Mouse (Mus musculus): ENCODE results near the gene Ocm. TPM values are rescaled to one million over a fixed set of nuclear protein-coding genes. Genes with fewer than 3 reads are reported as not detected.

Ocm gene
- polyA plus RNA-seq, 1 experiment from 2014 or later, result not detected

GRCm38 (mm10) chr5:143976232-143976631 lies 50.2 kb downstream of the Ocm start:
- Histone ChIP-seq H3K9ac (replicated peaks) (no peak overlapping the region), H3K4me3 (replicated peaks) (no peak overlapping the region), H3K36me3 (no peaks in the 10 kb centered on the region), H3K9me3 (replicated peaks) (no peaks in the 10 kb centered on the region), H3K4me2 (no peak overlapping the region), H3K27me3 (replicated peaks) (no peaks in the 10 kb centered on the region), H3K4me1 (peaks cover 4% of the 10 kb centered on the region; the same call in 1 of the 2 replicates), H3K27ac (replicated peaks) (no peak overlapping the region)
- 89% methylated on average over 11 of the region's 11 CpGs for WGBS
- no peak for ATAC-seq (ENCODE audit: low FRiP score)

DNA sequence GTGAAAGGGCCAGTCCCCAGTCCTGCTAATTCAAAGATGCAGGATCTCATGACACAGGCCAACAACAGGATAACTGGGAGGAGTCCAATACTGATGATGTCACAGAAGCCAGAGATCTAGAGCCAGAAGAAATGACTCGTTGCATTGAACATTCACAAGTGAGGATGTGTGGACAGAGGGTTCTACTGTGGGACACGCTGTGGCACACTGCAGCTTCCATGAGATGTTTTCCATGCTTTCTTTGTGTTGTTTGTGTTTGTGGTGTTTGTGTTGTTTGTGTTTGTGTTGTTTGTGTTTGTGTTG lies 50.9 kb downstream of the Ocm start:
- 85% methylated on average over 2 of the region's 2 CpGs for WGBS

GRCm38 (mm10) chr5:143974931-143975630 lies 51.4 kb downstream of the Ocm start:
- H3K9me3 ChIP-seq (replicated peaks), result no peaks in the 10 kb centered on the region
- no peak overlapping the region for H3K27ac ChIP-seq (replicated peaks)
- 50% methylated on average over 4 of the region's 4 CpGs for WGBS
- no peak overlapping the region for H3K4me2 ChIP-seq
- ATAC-seq (ENCODE audit: low FRiP score), result no peak
- H3K27me3 ChIP-seq (replicated peaks), result no peaks in the 10 kb centered on the region
- no peak overlapping the region for H3K4me3 ChIP-seq (replicated peaks)
- no peak overlapping the region for H3K9ac ChIP-seq (replicated peaks)
- H3K4me1 ChIP-seq, result no peaks in the 10 kb centered on the region
- H3K36me3 ChIP-seq, result no peaks in the 10 kb centered on the region

More for the DNA sequence above, 50.9 kb downstream of the Ocm start:
- H3K4me1 ChIP-seq, result no peaks in the 10 kb centered on the region
- ATAC-seq (ENCODE audit: low FRiP score), result no peak
- H3K4me3 ChIP-seq (replicated peaks), result no peak overlapping the region
- no peaks in the 10 kb centered on the region for H3K9me3 ChIP-seq (replicated peaks)
- H3K9ac ChIP-seq (replicated peaks), result no peak overlapping the region
- no peak overlapping the region for H3K27ac ChIP-seq (replicated peaks)
- no peaks in the 10 kb centered on the region for H3K36me3 ChIP-seq
- H3K27me3 ChIP-seq (replicated peaks), result no peaks in the 10 kb centered on the region
- no peak overlapping the region for H3K4me2 ChIP-seq

GRCm38 (mm10) chr5:143972628-143973027 lies 53.8 kb downstream of the Ocm start:
- H3K27me3 ChIP-seq (replicated peaks), result no peaks in the 10 kb centered on the region
- H3K9ac ChIP-seq (replicated peaks), result no peak overlapping the region
- H3K9me3 ChIP-seq (replicated peaks), result no peaks in the 10 kb centered on the region
- H3K27ac ChIP-seq (replicated peaks), result no peak overlapping the region
- no peaks in the 10 kb centered on the region for H3K36me3 ChIP-seq
- WGBS, result 82% methylated on average over 3 of the region's 3 CpGs
- H3K4me3 ChIP-seq (replicated peaks), result no peak overlapping the region
- no peak overlapping the region for H3K4me2 ChIP-seq
- no peak for ATAC-seq (ENCODE audit: low FRiP score)
- H3K4me1 ChIP-seq, result no peaks in the 10 kb centered on the region

Other genes starting within 250 kb of the Ocm start
- 48.2 and 50.7 TPM in 2 replicates for gene Eif2ak1, start 208.9 kb downstream of the Ocm start, polyA plus RNA-seq (2015; fragmentation: Nextera tagmentation; extraction: Ambion mirVana)
- gene Ankrd61, start 129.0 kb downstream of the Ocm start, polyA plus RNA-seq (2015; fragmentation: Nextera tagmentation; extraction: Ambion mirVana), result 0.40 and 0.59 TPM in 2 replicates
- 96.3 and 101 TPM in 2 replicates for gene Aimp2, start 116.8 kb downstream of the Ocm start, polyA plus RNA-seq (2015; fragmentation: Nextera tagmentation; extraction: Ambion mirVana)
- 29.8 and 30.9 TPM in 2 replicates for gene Pms2, start 116.7 kb downstream of the Ocm start, polyA plus RNA-seq (2015; fragmentation: Nextera tagmentation; extraction: Ambion mirVana)
- gene Gm42421, start 98.5 kb downstream of the Ocm start, polyA plus RNA-seq (2015; fragmentation: Nextera tagmentation; extraction: Ambion mirVana), result 3.1 and 3.3 TPM in 2 replicates
- gene Rsph10b, start 93.6 kb downstream of the Ocm start, polyA plus RNA-seq (2015; fragmentation: Nextera tagmentation; extraction: Ambion mirVana), result 3.3 and 5.7 TPM in 2 replicates
- gene Ccz1, start 11.8 kb downstream of the Ocm start, polyA plus RNA-seq (2015; fragmentation: Nextera tagmentation; extraction: Ambion mirVana), result 76.1 and 77.4 TPM in 2 replicates
- gene Lmtk2, start 73.8 kb upstream of the Ocm start, polyA plus RNA-seq (2015; fragmentation: Nextera tagmentation; extraction: Ambion mirVana), result 8.2 and 9.4 TPM in 2 replicates
- 0.15 and 0.38 TPM in 2 replicates for gene Bhlha15, start 163.6 kb upstream of the Ocm start, polyA plus RNA-seq (2015; fragmentation: Nextera tagmentation; extraction: Ambion mirVana)
- 40.3 and 42.6 TPM in 2 replicates for gene Tecpr1, start 196.9 kb upstream of the Ocm start, polyA plus RNA-seq (2015; fragmentation: Nextera tagmentation; extraction: Ambion mirVana)
- 91.9 and 106 TPM in 2 replicates for gene Bri3, start 217.8 kb upstream of the Ocm start, polyA plus RNA-seq (2015; fragmentation: Nextera tagmentation; extraction: Ambion mirVana)

All from neural tube, embryonic 15.5 days (tissue).